Mouse (Mus musculus) monocyte, adult 2 months (primary cell): ENCODE results near the gene Mark4.

Experiments
- DNase-seq, 2 experiments: peaks; one replicate each; pipeline ENCODE4 v3.0.0; 2022; ENCODE audit warnings: low spot score in 2 of 2, low read depth in 1 of 2

Gene Mark4

DNA sequence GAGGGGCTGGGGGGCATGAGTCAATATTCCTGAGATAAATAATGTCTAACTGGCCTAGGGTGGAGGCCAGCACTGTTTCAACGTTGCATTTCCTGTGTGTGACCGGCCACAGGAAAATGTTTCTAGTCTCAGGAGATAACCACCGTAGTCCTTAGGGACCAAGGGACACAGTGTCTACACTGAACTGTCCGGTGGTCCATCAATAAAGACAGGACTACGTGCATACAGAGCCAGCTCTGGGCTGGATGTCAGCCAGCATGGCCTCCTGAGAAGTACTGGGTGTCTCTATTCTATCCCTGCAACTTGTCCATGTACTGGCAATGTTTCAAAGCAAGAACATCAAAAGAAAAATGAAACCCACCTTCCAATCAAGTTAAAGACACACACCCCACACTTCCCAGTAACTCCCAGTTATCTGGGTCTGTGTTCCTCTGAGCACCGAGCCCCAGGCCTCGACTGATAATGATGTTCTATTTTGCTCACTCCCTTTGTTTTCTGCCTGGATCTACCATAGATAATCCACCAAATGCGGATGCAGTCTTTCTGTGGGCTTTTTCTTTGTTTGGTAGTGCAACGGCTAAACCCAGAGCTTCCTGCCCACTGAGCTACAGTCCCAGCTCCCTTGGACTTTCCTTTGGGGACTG, 17.1 kb downstream of the Mark4 start:
- DNase-seq = no peak

DNA sequence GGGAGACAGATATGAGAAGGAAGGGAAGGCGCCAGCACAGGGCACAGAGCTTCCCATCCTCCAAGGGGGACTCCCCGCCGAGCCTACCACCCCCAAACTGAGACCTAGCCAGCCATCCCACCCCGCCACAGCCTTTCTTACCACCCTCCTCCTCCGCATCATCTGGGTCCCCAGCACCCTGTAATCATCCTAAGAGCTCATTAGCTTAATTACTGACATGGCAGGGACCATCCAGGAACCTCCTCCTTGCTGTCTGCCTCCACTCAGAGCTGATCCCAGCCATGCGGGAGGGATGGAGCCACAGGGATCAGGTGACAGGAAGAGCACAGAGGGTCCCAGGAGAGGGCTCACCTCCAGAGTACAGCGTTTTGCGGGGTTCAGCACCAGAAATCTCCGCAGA, 21.6 kb downstream of the Mark4 start:
- no peak for DNase-seq

DNA sequence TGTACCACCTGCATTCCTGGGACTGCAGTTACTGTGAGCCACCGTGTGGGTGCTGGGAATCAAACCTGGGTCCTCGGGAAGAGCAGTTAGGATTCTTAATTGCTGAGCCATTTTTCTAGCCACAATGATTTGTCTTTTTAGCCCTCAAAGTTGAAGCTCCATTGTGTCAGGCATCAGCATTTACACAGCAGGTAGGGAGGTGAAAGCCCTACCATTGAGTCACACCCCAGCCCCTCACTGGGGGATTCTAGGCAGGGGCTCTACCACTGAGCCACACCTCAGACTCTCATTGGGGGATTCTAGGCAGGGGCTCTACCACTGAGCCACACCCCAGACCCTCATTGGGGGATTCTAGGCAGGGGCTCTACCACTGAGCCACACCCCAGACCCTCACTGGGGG, 22.3 kb downstream of the Mark4 start:
- DNase-seq = no peak

DNA sequence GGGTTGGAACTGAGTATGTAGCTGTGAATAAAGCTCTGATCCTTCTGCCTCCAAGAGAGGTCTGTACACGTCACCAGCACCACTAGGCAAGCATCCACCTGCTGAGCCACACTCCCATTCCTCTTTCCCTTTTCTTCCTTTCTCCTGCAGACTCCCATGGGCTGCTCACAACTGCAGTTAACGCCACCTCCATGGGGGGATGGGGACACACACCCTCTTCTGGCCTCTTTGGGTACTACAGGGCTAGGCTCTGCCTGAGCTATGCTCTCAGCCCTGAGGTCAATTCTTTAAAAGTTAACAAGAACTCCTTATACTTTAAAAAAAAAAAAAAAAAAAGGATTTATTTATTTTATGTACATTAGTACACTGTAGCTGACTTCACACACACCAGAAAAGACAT, 26.1 kb downstream of the Mark4 start:
- DNase-seq = no peak

- DNase-seq = no peak
These were observed 28.2 kb downstream of the Mark4 start for GRCm38 (mm10) chr7:19430402-19430801.

DNA sequence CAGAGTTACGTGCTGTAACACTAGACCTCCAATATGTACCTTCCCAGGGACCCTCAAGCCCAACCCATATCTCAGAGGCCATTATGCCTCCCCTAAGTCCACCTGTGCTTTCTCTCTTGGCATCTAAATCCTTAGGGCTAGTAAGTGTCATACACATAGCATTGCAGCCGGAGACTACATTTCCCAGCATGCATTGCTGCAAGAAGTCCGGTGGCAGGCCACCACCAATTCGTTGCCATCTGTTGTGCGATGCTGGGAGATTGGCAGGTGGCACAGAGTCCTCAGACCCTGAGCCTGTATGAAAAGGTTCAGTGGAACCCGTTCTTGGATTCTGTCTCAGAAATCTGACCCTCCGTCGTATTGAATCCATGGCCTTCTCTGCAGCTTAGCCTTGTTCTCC, 28.9 kb downstream of the Mark4 start:
- DNase-seq = no peak

DNA sequence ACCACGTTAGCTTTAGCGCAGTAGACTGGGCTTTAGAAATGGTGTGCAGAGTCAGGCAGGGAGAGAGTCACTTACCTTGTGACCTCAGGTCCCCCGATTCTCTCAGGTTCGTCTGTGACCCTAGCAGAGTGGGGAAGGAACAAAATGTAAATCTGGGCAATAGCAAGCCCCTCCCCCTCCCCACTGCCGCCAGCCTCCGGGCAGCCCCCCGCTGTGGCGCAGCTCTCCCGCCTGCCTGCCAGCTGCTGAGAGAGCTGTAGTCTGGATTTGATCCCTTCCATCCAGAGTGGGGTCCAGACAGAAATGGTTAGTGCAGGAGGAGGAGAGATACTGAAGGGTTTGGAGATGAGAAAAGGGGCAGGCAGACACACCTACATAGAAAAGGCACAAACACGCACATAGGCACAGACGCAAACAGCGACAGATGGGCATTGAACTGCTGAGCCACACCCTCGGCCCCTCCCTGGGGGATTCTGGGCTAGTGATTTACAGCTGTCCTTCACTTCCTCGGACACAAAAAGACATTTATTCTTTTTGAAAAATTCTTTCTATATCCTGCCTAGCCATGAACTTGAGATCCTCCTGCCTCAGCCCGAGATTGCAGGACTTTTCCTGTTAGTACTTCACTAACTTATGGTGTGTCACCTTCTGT, 30.5 kb downstream of the Mark4 start:
- DNase-seq = no peak

DNA sequence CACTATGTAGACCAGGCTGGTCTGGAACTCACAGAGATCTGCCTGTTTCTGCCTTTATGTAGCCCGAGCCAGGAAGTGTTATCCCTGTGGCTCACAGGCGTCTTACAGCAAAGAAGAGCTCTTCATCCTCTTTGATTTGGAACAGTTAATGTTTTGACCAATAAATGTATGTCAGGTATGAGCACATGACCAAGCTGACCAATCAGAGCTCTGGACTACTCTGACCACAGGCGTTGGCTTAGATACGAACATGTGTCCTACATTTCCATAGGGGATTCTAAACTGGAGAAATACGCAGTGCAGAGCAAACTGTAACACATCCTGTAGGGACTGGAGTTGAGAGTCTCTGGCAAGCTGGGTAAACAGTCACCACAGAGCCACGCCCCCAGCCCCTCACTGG, 31.7 kb downstream of the Mark4 start:
- DNase-seq = no peak

DNA sequence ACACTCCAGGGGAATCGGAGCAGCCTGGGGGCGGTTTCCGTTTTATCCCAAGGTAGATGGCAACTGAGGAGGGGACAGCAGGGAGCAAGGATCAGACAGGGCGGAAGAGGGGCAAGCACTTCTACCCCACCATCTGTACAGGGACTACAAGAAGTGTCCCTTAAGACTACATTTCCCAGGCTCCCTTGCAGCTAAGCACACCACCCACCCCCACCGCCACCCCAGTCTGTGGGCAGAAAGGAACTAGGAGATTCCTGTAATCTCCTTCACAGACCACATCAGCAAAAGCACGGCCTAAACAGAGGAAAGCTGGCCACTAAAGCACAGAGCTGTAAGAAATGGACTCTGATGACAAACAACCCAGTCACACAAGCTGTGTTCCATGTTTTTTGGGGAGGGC, 32.3 kb downstream of the Mark4 start:
- no peak for DNase-seq

- no peak for DNase-seq
These were observed 34.6 kb downstream of the Mark4 start for GRCm38 (mm10) chr7:19424051-19424450.

DNA sequence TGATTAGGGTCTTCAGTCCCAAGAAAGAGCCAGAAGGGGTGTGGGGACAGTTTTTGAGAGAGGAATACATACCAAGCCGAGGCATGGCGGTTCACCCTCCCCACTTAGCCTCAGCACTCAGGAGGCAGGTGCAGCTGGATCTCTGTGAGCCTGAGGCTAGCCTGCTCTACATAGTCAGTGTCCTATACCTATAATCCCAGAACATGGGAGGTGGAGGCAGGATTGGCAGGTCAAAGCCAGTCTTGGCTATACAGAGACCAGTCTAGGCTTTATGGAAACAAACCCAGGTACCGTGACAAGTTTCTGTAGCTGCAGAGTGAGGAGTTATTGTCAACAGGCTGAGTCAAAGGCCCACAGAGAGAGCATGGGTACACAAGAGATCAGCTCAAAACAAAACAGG, 35.5 kb downstream of the Mark4 start:
- no peak for DNase-seq

GRCm38 (mm10) chr7:19420821-19421636, 37.6 kb downstream of the Mark4 start:
- peak; percentile 67 to 70 for DNase-seq

- DNase-seq = no peak
These were observed 38.5 kb downstream of the Mark4 start for GRCm38 (mm10) chr7:19420121-19420520.

DNA sequence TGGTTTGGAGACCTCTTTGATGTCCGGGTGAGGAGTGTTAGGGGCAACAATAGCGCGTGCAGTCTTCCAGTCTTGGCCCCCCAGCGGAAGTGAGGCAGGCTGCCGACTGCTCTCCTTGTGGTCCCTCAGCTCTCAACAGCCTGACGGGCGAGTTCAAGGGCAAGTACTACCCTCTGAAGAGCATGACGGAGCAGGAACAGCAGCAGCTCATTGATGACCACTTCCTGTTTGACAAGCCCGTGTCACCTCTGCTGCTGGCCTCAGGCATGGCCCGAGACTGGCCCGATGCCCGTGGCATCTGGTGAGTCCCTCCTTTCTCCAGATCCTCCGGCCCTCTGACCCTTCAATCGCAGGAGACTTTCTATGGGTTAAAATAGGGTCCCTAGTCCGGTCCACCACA, 42.0 kb downstream of the Mark4 start:
- DNase-seq = no peak

- DNase-seq = no peak
These were observed 45.1 kb downstream of the Mark4 start for GRCm38 (mm10) chr7:19413525-19413924.

- DNase-seq = no peak
These were observed 46.8 kb downstream of the Mark4 start for GRCm38 (mm10) chr7:19411783-19412182.

- no peak for DNase-seq
These were observed 47.8 kb downstream of the Mark4 start for GRCm38 (mm10) chr7:19410766-19411344.

DNA sequence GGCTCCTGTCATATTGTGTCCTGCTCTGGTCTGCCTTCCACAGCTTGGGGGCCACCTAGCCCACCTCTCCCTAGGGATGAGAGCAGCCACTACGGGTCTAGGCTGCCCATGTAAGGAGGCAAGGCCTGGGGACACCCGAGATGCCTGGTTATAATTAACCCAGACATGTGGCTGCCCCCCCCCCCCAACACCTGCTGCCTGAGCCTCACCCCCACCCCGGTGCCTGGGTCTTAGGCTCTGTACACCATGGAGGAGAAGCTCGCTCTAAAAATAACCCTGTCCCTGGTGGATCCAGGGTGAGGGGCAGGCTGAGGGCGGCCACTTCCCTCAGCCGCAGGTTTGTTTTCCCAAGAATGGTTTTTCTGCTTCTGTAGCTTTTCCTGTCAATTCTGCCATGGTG, 48.9 kb downstream of the Mark4 start:
- DNase-seq = no peak

DNA sequence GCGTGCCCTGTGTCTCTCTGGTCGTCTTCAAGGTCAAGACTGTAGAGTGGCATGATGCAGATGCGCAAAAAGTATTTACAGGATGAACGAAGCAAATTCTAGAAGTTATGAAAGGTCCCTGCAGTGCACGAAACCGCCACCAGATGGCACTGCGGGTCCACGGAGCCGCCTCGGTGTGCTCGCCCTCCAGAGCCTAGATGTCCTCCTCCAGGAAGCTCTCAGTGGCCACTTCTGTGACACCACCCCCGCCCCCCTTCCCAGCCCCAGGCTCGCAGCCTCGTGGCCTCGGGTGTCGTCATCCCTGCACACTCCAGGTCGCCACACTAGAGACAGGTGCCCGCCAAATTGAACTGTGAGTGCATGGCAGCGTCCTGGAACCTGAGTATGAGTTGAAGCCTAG, 53.2 kb downstream of the Mark4 start:
- peak; percentile 60 to 77 for DNase-seq

DNA sequence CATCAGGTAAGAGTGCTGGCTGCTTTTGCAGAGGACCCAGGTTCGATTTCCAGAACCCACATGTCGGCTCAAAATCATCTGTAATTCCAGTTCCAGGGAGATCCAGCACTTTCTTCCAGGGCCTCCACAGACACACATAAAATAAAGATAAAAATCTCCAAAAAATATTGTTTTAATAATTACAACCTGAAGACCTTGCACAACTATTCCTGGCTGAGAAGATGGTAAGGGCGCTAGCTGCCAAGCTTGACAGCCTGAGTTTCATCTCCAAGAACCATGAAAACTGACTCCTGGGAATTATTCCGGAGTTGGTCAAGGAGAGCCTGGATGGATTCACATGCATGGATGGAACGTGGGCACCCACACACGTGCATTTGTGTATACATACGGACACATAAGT, 54.1 kb downstream of the Mark4 start, which contains the start of gene Ckm:
TSS of gene Ckm (plus strand) at position 301 of the 400 bp plus-strand sequence.
- DNase-seq = no peak

- DNase-seq = no peak
These were observed 54.8 kb downstream of the Mark4 start, which contains the start of gene Klc3 for GRCm38 (mm10) chr7:19403731-19404296. Gene Klc3 (minus strand): TSS chr7:19404104.
